Mouse (Mus musculus) bone marrow, adult 2 months (tissue): ENCODE results near the gene Lmntd1.

ENCODE experiments used
- CTCF ChIP-seq: fragments of 200-500 bp; IDR thresholded peaks from 2 replicates; pipeline ENCODE4 v1.5.1; 2011; ENCODE audit warnings: low read length, control low read depth; ENCODE audit not compliant: control insufficient read depth, insufficient read depth
- POLR2A ChIP-seq: fragments of 200-500 bp; IDR thresholded peaks from 2 replicates; pipeline ENCODE4 v1.6.1; 2011; ENCODE audit warnings: low read depth, mild to moderate bottlenecking, control low read depth, low read length, borderline replicate concordance; ENCODE audit not compliant: control insufficient read depth

GRCm38 (mm10) chr6:145544838-145545237 is 69.3 kb downstream of the Lmntd1 start:
- TF ChIP-seq CTCF (no peak), POLR2A (no peak)
